In the genomic region with DNA sequence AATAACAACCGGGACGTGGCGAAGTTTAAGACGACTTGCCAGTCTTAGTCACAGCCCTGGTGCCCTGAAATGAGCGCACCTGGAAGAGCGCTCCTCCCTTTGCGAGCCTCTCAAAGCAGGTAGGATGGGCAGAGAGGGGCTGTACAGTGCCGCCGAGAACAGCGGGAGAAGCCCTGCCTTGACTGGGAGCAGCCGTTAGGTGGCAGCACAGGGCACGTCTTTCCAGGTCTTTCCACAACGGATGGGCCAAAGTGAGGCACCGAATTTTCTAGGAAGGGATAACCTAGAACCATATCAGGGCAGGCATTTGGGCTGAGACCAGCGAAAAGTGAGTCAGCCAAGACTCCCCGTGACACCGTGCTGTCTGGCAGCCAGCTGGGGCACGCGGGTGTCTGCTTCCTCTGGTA, we compare ENCODE assay signal across 8 mouse cellular contexts.
DNase-seq lines count a peak whose midpoint lies in the region; ATAC-seq lines count a peak whose summit lies in the region.

No protein-coding gene starts in this region.

- peak; percentile 44 for ATAC-seq in activated CD4-positive, CD25-positive, alpha-beta regulatory T cell, adult 4 months
- peak; percentile 90 for ATAC-seq in common myeloid progenitor, adult 5-6 weeks (replicated peaks; ENCODE audit: low read depth, poor library complexity, severe bottlenecking)
- peak; percentile 93 for ATAC-seq in megakaryocyte progenitor cell, adult 5-6 weeks (replicated peaks; ENCODE audit: poor library complexity)

- peak; percentile 85 for DNase-seq in gastrocnemius, postnatal 10 days
- peak; percentile 77 for DNase-seq in induced T-regulatory cell, adult 2 months (ENCODE audit: low read depth)
- DNase-seq in left cerebral cortex, adult 9 months (ENCODE audit: low spot score in 2 of 2): peak; percentile 58 to 91
- peak; percentile 83 for DNase-seq in right cerebral cortex, postnatal 25 days
- DNase-seq in urinary bladder, postnatal 4 days (ENCODE audit: low spot score in 2 of 2): peak; percentile 76 to 81

Comparison
In these comparisons a context has a peak if more than half of its experiments do, and no peak if none do; other contexts are left out.
1. Peak in every context shown above with its lines: DNase-seq and ATAC-seq.